Mouse (Mus musculus): ENCODE results near the gene Cartpt. TPM values are rescaled to one million over a fixed set of nuclear protein-coding genes. Genes with fewer than 3 reads are reported as not detected.

Gene Cartpt
- total and polyA plus RNA-seq, 3 experiments: not detected

DNA sequence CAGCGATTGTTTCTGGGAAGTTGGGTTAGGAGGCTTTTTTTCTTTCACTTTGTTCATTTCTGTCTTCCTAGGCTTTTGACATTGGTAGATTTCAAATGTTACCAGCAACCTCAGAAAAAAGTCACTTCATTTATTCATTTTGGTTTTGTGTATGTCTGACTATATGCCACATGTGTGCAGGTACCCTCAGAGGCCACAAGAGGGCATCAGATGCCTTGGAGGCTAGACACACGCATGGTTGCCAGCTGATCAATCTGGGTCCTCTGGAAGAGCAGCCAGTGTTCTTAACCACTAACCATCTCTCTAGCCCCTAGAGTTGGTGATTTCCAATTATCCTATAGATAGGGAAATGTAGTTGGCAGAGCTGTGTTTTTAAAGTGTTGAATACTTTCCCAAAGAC lies 42.6 kb upstream of the Cartpt start:
- Histone ChIP-seq H3K9me3 (replicated peaks; ENCODE audit: low read length) (peaks cover 5% of the 10 kb centered on the region), H3K36me3 (replicated peaks in 1 of 2; ENCODE audit: control insufficient read depth in 1 of 2, insufficient read depth in 1 of 2, low read length in 1 of 2) (peaks cover 7 to 12% of the 10 kb centered on the region in 2 experiments), H3K4me1 (ENCODE audit: control insufficient read depth in 1 of 2, insufficient read depth in 2 of 2) (peaks cover 6 to 42% of the 10 kb centered on the region in 2 experiments; a peak in 3 of 4 replicates), H3K4me2 (ENCODE audit: insufficient read depth, low read depth, poor library complexity, severe bottlenecking) (no peak overlapping the region), H3K4me3 (replicated peaks in 1 of 3; ENCODE audit: low read depth in 2 of 3, low read length in 2 of 3, poor library complexity in 1 of 3) (no peak overlapping the region), H3K79me2 (replicated peaks; ENCODE audit: control insufficient read depth, extremely low read depth, insufficient read depth, poor library complexity, severe bottlenecking) (no peaks in the 10 kb centered on the region), H3K27ac (ENCODE audit: insufficient read depth, low read depth) (no peak overlapping the region), H3K27me3 (replicated peaks) (no peaks in the 10 kb centered on the region), H3K9ac (ENCODE audit: insufficient read depth, low read depth) (no peak overlapping the region)
- TF ChIP-seq ELF1 (IDR thresholded peaks at IDR 0.05; ENCODE audit: low read depth, low read length) (no peak), SMC3 (IDR thresholded peaks at IDR 0.05; ENCODE audit: low read depth, low read length) (peak; percentile 15; the same call in 1 of the 2 replicates), PAX5 (IDR thresholded peaks at IDR 0.05; ENCODE audit: low read length) (no peak), CTCF (conservative IDR thresholded peaks at IDR 0.05 in 1 of 2, IDR thresholded peaks at IDR 0.05 in 1 of 2; ENCODE audit: low read depth in 2 of 2, low read length in 2 of 2) (peak in 1 of 2 experiments; percentile 38; a peak in 2 of 4 replicates), TCF12 (IDR thresholded peaks at IDR 0.05; ENCODE audit: low read depth, low read length) (no peak), SIN3A (IDR thresholded peaks at IDR 0.05; ENCODE audit: low read length) (no peak), E2F4 (IDR thresholded peaks at IDR 0.05; ENCODE audit: insufficient replicate concordance, low read depth, low read length) (no peak), RAD21 (IDR thresholded peaks at IDR 0.05; ENCODE audit: low read depth, low read length) (peak; percentile 7)
- DNase-seq (ENCODE audit: extremely low read depth): no peak
- in situ Hi-C loops (cut with MboI; ENCODE audit: low pct_ligation_motif_present, low pct_unique_long_range_greater_than_20kb, low sequenced_read_pairs) (no loop called here), dilution Hi-C loops (cut with MboI; ENCODE audit: extremely low pct_ligation_motif_present, extremely low pct_unique_long_range_greater_than_20kb, low sequenced_read_pairs) (no loop called here)

DNA sequence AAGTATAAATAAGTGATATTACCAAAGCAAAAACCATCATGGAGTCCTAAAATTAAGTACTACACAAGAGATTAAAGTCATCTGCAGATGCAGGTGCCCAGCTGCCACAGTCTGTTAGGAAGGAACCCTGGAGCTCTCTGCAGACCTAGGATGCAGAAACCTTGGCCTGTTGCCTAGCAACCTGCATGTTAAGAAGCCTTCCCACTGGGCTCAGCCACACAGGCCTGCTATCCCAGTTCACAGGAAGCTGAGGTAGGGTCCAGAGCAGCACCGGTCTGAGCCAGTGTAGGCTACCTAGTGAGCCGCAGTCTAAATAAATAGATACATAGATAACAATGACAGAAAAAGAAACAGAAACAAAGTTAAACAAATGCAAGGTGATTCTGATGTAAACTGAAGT lies 39.7 kb upstream of the Cartpt start:
- no peak overlapping the region for H3K4me2 ChIP-seq (ENCODE audit: insufficient read depth, low read depth, poor library complexity, severe bottlenecking)
- TF ChIP-seq MAZ (IDR thresholded peaks at IDR 0.05; ENCODE audit: low read depth, low read length): no peak
- no peak for TF ChIP-seq PAX5 (IDR thresholded peaks at IDR 0.05; ENCODE audit: low read length)
- no peak for TF ChIP-seq CHD1 (IDR thresholded peaks at IDR 0.05; ENCODE audit: low read depth, low read length)
- no peak for TF ChIP-seq TCF12 (IDR thresholded peaks at IDR 0.05; ENCODE audit: low read depth, low read length)
- no peak for TF ChIP-seq CTCF (conservative IDR thresholded peaks at IDR 0.05 in 1 of 2, IDR thresholded peaks at IDR 0.05 in 1 of 2; ENCODE audit: low read depth in 2 of 2, low read length in 2 of 2)
- no peak for TF ChIP-seq E2F4 (IDR thresholded peaks at IDR 0.05; ENCODE audit: insufficient replicate concordance, low read depth, low read length)
- no peak for TF ChIP-seq SIN3A (IDR thresholded peaks at IDR 0.05; ENCODE audit: low read length)
- TF ChIP-seq ETS1 (conservative IDR thresholded peaks at IDR 0.05; ENCODE audit: low read depth, low read length): no peak
- no peak overlapping the region for H3K4me3 ChIP-seq (replicated peaks in 1 of 3; ENCODE audit: low read depth in 2 of 3, low read length in 2 of 3, poor library complexity in 1 of 3)
- dilution Hi-C loops (cut with MboI; ENCODE audit: extremely low pct_ligation_motif_present, extremely low pct_unique_long_range_greater_than_20kb, low sequenced_read_pairs): no loop called here
- H3K9me3 ChIP-seq (replicated peaks; ENCODE audit: low read length): peaks cover 5% of the 10 kb centered on the region
- no peaks in the 10 kb centered on the region for H3K79me2 ChIP-seq (replicated peaks; ENCODE audit: control insufficient read depth, extremely low read depth, insufficient read depth, poor library complexity, severe bottlenecking)
- no peaks in the 10 kb centered on the region for H3K36me3 ChIP-seq (replicated peaks in 1 of 2; ENCODE audit: control insufficient read depth in 1 of 2, insufficient read depth in 1 of 2, low read length in 1 of 2)
- H3K9ac ChIP-seq (ENCODE audit: insufficient read depth, low read depth): no peak overlapping the region
- in situ Hi-C loops (cut with MboI; ENCODE audit: low pct_ligation_motif_present, low pct_unique_long_range_greater_than_20kb, low sequenced_read_pairs): no loop called here
- H3K27me3 ChIP-seq (replicated peaks): no peaks in the 10 kb centered on the region
- H3K27ac ChIP-seq (ENCODE audit: insufficient read depth, low read depth): no peak overlapping the region
- peak; percentile 40 for DNase-seq (ENCODE audit: extremely low read depth)
- peaks cover 5 to 37% of the 10 kb centered on the region in 2 experiments; a peak in 3 of 4 replicates for H3K4me1 ChIP-seq (ENCODE audit: control insufficient read depth in 1 of 2, insufficient read depth in 2 of 2)

DNA sequence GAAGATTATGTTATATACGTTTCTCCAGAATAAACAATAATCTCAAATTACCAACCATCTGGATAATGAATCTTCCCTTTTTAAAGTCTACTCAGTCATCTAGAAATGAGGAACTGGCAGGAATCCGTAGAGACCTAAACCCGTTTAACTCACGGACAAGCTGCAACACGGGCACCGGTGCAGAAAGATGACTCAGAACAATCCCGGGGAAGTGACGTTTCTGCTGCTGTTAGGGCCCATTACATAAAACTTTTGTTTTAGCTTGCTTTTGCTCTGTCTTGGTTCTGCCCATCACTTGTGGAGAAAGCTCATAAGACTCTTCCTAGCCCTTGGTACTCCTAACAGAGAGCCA lies 38.4 kb upstream of the Cartpt start:
- peaks cover 5% of the 10 kb centered on the region for H3K9me3 ChIP-seq (replicated peaks; ENCODE audit: low read length)
- H3K36me3 ChIP-seq (replicated peaks in 1 of 2; ENCODE audit: control insufficient read depth in 1 of 2, insufficient read depth in 1 of 2, low read length in 1 of 2): no peaks in the 10 kb centered on the region
- H3K79me2 ChIP-seq (replicated peaks; ENCODE audit: control insufficient read depth, extremely low read depth, insufficient read depth, poor library complexity, severe bottlenecking): no peaks in the 10 kb centered on the region
- H3K27ac ChIP-seq (ENCODE audit: insufficient read depth, low read depth): peak overlapping the region; percentile 16; the same call in 1 of the 2 replicates
- H3K4me3 ChIP-seq (replicated peaks in 1 of 3; ENCODE audit: low read depth in 2 of 3, low read length in 2 of 3, poor library complexity in 1 of 3): peak overlapping the region; percentile 31 to 41 (median 31)
- in situ Hi-C loops (cut with MboI; ENCODE audit: low pct_ligation_motif_present, low pct_unique_long_range_greater_than_20kb, low sequenced_read_pairs): no loop called here
- peak overlapping the region; percentile 92 for H3K4me2 ChIP-seq (ENCODE audit: insufficient read depth, low read depth, poor library complexity, severe bottlenecking)
- peak; percentile 89 for DNase-seq (ENCODE audit: extremely low read depth)
- H3K4me1 ChIP-seq (ENCODE audit: control insufficient read depth in 1 of 2, insufficient read depth in 2 of 2): peaks cover 5 to 37% of the 10 kb centered on the region in 2 experiments; a peak in 3 of 4 replicates
- peak overlapping the region; percentile 42 for H3K9ac ChIP-seq (ENCODE audit: insufficient read depth, low read depth)
- dilution Hi-C loops (cut with MboI; ENCODE audit: extremely low pct_ligation_motif_present, extremely low pct_unique_long_range_greater_than_20kb, low sequenced_read_pairs): no loop called here
- H3K27me3 ChIP-seq (replicated peaks): no peaks in the 10 kb centered on the region
- TF ChIP-seq IRF4 (IDR thresholded peaks at IDR 0.05; ENCODE audit: low read depth, low read length) (peak; percentile 97), PAX5 (IDR thresholded peaks at IDR 0.05; ENCODE audit: low read length) (no peak), HCFC1 (IDR thresholded peaks at IDR 0.05; ENCODE audit: low read depth, low read length) (peak; percentile 62; the same call in 1 of the 2 replicates), EP300 (IDR thresholded peaks at IDR 0.05; ENCODE audit: low read length) (peak; percentile 93), NELFE (IDR thresholded peaks at IDR 0.05; ENCODE audit: low read depth, low read length) (peak; percentile 41), SMC3 (IDR thresholded peaks at IDR 0.05; ENCODE audit: low read depth, low read length) (no peak), SIN3A (IDR thresholded peaks at IDR 0.05; ENCODE audit: low read length) (peak; percentile 66), UBTF (IDR thresholded peaks at IDR 0.05; ENCODE audit: low read depth, low read length) (no peak), POLR2A (IDR thresholded peaks at IDR 0.05; ENCODE audit: low read depth, low read length) (peak; percentile 66), MYC (IDR thresholded peaks at IDR 0.05; ENCODE audit: low read depth, low read length) (peak; percentile 75), ZMIZ1 (IDR thresholded peaks at IDR 0.05; ENCODE audit: low read depth, low read length) (peak; percentile 68; the same call in 1 of the 2 replicates), JUN (IDR thresholded peaks at IDR 0.05; ENCODE audit: insufficient read depth, low read depth, low read length) (peak; percentile 91), MAX (IDR thresholded peaks at IDR 0.05; ENCODE audit: low read length) (peak; percentile 52; the same call in 1 of the 2 replicates), POLR2AphosphoS2 (IDR thresholded peaks at IDR 0.05; ENCODE audit: low read depth, low read length) (no peak), MAFK (IDR thresholded peaks at IDR 0.05; ENCODE audit: insufficient replicate concordance, low read length) (0 out of 2 replicates have a peak, but pooled peaks have one; percentile 56), KAT2A (IDR thresholded peaks at IDR 0.05; ENCODE audit: insufficient replicate concordance, low read length) (no peak), MXI1 (IDR thresholded peaks at IDR 0.05; ENCODE audit: low read depth, low read length) (0 out of 2 replicates have a peak, but pooled peaks have one; percentile 35)
